Mouse (Mus musculus) midbrain, embryonic 15.5 days (tissue): ENCODE results near the gene Zc3h12b. TPM values are rescaled to one million over a fixed set of nuclear protein-coding genes. Genes with fewer than 3 reads are reported as not detected.

ENCODE experiments used
- ATAC-seq: fragments of 200-750 bp; cut with Nextera tagmentation; replicated peaks from 2 replicates; pipeline ENCODE4 v1.8.0; 2017; ENCODE audit warnings: moderate TSS enrichment
- H3K27ac ChIP-seq: fragments of 300-500 bp; sonication (generic); 2 replicates; pipeline ENCODE4 v1.5.1; 2015; ENCODE audit warnings: mild to moderate bottlenecking, inconsistent platforms
- H3K27me3 ChIP-seq: fragments of 300-500 bp; sonication (generic); replicated peaks from 2 replicates; pipeline ENCODE4 v1.6.1; 2015; ENCODE audit warnings: inconsistent platforms
- H3K36me3 ChIP-seq: fragments of 300-500 bp; sonication (generic); replicated peaks from 2 replicates; pipeline ENCODE4 v1.6.1; 2015; ENCODE audit warnings: inconsistent platforms
- H3K4me1 ChIP-seq: fragments of 300-500 bp; sonication (generic); 2 replicates; pipeline ENCODE4 v1.6.1; 2015; ENCODE audit warnings: inconsistent platforms
- H3K4me2 ChIP-seq: fragments of 300-500 bp; sonication (generic); 2 replicates; pipeline ENCODE4 v1.6.1; 2015; ENCODE audit warnings: inconsistent platforms, mild to moderate bottlenecking, moderate library complexity
- H3K4me3 ChIP-seq: fragments of 300-500 bp; sonication (generic); 2 replicates; pipeline ENCODE4 v1.5.1; 2015; ENCODE audit warnings: mild to moderate bottlenecking, inconsistent platforms
- H3K9ac ChIP-seq: fragments of 300-500 bp; sonication (generic); 2 replicates; pipeline ENCODE4 v1.6.1; 2015; ENCODE audit warnings: mild to moderate bottlenecking, inconsistent platforms
- H3K9me3 ChIP-seq: fragments of 300-500 bp; sonication (generic); 2 replicates; pipeline ENCODE4 v1.6.1; 2016; ENCODE audit warnings: inconsistent platforms
- WGBS: fragments of 180-500 bp; shearing (Covaris S2); methylation state at CpG from one replicate; pipeline ENCODE4 v1.1.7; 2015; ENCODE audit warnings: mixed read lengths; 5-methylcytosine and 5-hydroxymethylcytosine counted together
- polyA plus RNA-seq: library from polyadenylated mRNA; unstranded; fragments of >200 nt; fragmentation: Nextera tagmentation; extraction: Ambion mirVana; gene quantifications from 2 replicates; pipeline ENCODE4 v1.2.1, GENCODE M21; 2015

Gene Zc3h12b
- 3.5 and 4.1 TPM in 2 replicates for polyA plus RNA-seq

GRCm38 (mm10) chrX:95711227-95712111 lies at the start of gene Zc3h12b:
Zc3h12b (plus strand) TSS chrX:95711678.
- ATAC-seq = peak; percentile 100
- Histone ChIP-seq H3K36me3 (no peaks in the 10 kb centered on the region), H3K4me3 (peak within 1 kb of the TSS; percentile 53), H3K9ac (peak within 1 kb of the TSS; percentile 45), H3K27me3 (no peaks in the 10 kb centered on the region), H3K4me2 (peak within 1 kb of the TSS; percentile 49), H3K27ac (peak within 1 kb of the TSS; percentile 77), H3K4me1 (no peaks in the 10 kb centered on the region; the same call in 1 of the 2 replicates), H3K9me3 (no peaks in the 10 kb centered on the region)
- WGBS = 15% methylated on average over 46 of the region's 46 CpGs

- H3K27me3 ChIP-seq = no peaks in the 10 kb centered on the region
- H3K9ac ChIP-seq = no peak overlapping the region
- H3K9me3 ChIP-seq = no peaks in the 10 kb centered on the region
- H3K4me1 ChIP-seq = no peaks in the 10 kb centered on the region
- 94% methylated on average over 1 of the region's 1 CpGs for WGBS
- no peak overlapping the region for H3K27ac ChIP-seq
- no peak overlapping the region for H3K4me2 ChIP-seq
- no peaks in the 10 kb centered on the region for H3K36me3 ChIP-seq
- no peak for ATAC-seq
- H3K4me3 ChIP-seq = no peak overlapping the region
These were observed 29.3 kb upstream of the Zc3h12b start for GRCm38 (mm10) chrX:95682206-95682605.

GRCm38 (mm10) chrX:95687119-95687518 lies 24.4 kb upstream of the Zc3h12b start:
- Histone ChIP-seq H3K9me3 (no peaks in the 10 kb centered on the region), H3K4me3 (no peak overlapping the region), H3K4me2 (no peak overlapping the region), H3K27ac (no peak overlapping the region), H3K9ac (no peak overlapping the region), H3K4me1 (no peaks in the 10 kb centered on the region), H3K36me3 (no peaks in the 10 kb centered on the region), H3K27me3 (no peaks in the 10 kb centered on the region)
- no peak for ATAC-seq
- 74% methylated on average over 1 of the region's 1 CpGs for WGBS

GRCm38 (mm10) chrX:95738253-95738652 lies 26.8 kb downstream of the Zc3h12b start:
- WGBS = 29% methylated on average over 2 of the region's 2 CpGs
- H3K9ac ChIP-seq = no peak overlapping the region
- H3K9me3 ChIP-seq = no peaks in the 10 kb centered on the region
- H3K27ac ChIP-seq = no peak overlapping the region
- no peak overlapping the region for H3K4me3 ChIP-seq
- H3K36me3 ChIP-seq = no peaks in the 10 kb centered on the region
- ATAC-seq = no peak
- no peak overlapping the region for H3K4me2 ChIP-seq
- H3K4me1 ChIP-seq = no peaks in the 10 kb centered on the region
- no peaks in the 10 kb centered on the region for H3K27me3 ChIP-seq

GRCm38 (mm10) chrX:95795881-95796280 lies 84.4 kb downstream of the Zc3h12b start:
- Histone ChIP-seq H3K4me2 (no peak overlapping the region), H3K4me3 (no peak overlapping the region), H3K27ac (no peak overlapping the region), H3K27me3 (no peaks in the 10 kb centered on the region), H3K4me1 (no peaks in the 10 kb centered on the region), H3K36me3 (no peaks in the 10 kb centered on the region), H3K9me3 (no peaks in the 10 kb centered on the region), H3K9ac (no peak overlapping the region)
- no peak for ATAC-seq
- 86% methylated on average over 3 of the region's 3 CpGs for WGBS

- no peak for ATAC-seq
- H3K27ac ChIP-seq = no peak overlapping the region
- H3K9me3 ChIP-seq = no peaks in the 10 kb centered on the region
- no peak overlapping the region for H3K4me2 ChIP-seq
- WGBS = 92% methylated on average over 1 of the region's 1 CpGs
- no peaks in the 10 kb centered on the region for H3K4me1 ChIP-seq
- H3K36me3 ChIP-seq = no peaks in the 10 kb centered on the region
- no peak overlapping the region for H3K4me3 ChIP-seq
- H3K9ac ChIP-seq = no peak overlapping the region
- H3K27me3 ChIP-seq = no peaks in the 10 kb centered on the region
These were observed 90.3 kb downstream of the Zc3h12b start for GRCm38 (mm10) chrX:95801790-95802189.

GRCm38 (mm10) chrX:95852806-95853205 lies 141.3 kb downstream of the Zc3h12b start:
- no peak for ATAC-seq
- H3K36me3 ChIP-seq = no peaks in the 10 kb centered on the region
- no peak overlapping the region for H3K4me2 ChIP-seq
- no peak overlapping the region for H3K27ac ChIP-seq
- WGBS = 74% methylated on average over 11 of the region's 14 CpGs
- H3K4me3 ChIP-seq = no peak overlapping the region
- no peaks in the 10 kb centered on the region for H3K27me3 ChIP-seq
- no peaks in the 10 kb centered on the region for H3K9me3 ChIP-seq
- H3K9ac ChIP-seq = no peak overlapping the region
- H3K4me1 ChIP-seq = no peaks in the 10 kb centered on the region

- H3K36me3 ChIP-seq = no peaks in the 10 kb centered on the region
- H3K9ac ChIP-seq = no peak overlapping the region
- H3K27me3 ChIP-seq = no peaks in the 10 kb centered on the region
- no peaks in the 10 kb centered on the region for H3K4me1 ChIP-seq
- no peaks in the 10 kb centered on the region for H3K9me3 ChIP-seq
- no peak overlapping the region for H3K4me2 ChIP-seq
- H3K4me3 ChIP-seq = no peak overlapping the region
- H3K27ac ChIP-seq = no peak overlapping the region
- ATAC-seq = no peak
These were observed 169.6 kb downstream of the Zc3h12b start for GRCm38 (mm10) chrX:95881111-95881510.

- H3K4me2 ChIP-seq = no peak overlapping the region
- H3K4me1 ChIP-seq = no peaks in the 10 kb centered on the region
- ATAC-seq = no peak
- H3K4me3 ChIP-seq = no peak overlapping the region
- no peak overlapping the region for H3K27ac ChIP-seq
- H3K27me3 ChIP-seq = no peaks in the 10 kb centered on the region
- H3K9me3 ChIP-seq = no peaks in the 10 kb centered on the region
- H3K36me3 ChIP-seq = no peaks in the 10 kb centered on the region
- no peak overlapping the region for H3K9ac ChIP-seq
- 91% methylated on average over 3 of the region's 3 CpGs for WGBS
These were observed 191.2 kb downstream of the Zc3h12b start for GRCm38 (mm10) chrX:95902716-95903115.

- ATAC-seq = no peak
- Histone ChIP-seq H3K27me3 (no peaks in the 10 kb centered on the region), H3K9me3 (no peaks in the 10 kb centered on the region), H3K4me2 (no peak overlapping the region), H3K27ac (no peak overlapping the region), H3K4me3 (no peak overlapping the region), H3K4me1 (no peaks in the 10 kb centered on the region), H3K9ac (no peak overlapping the region), H3K36me3 (0 out of 2 replicates have a peak, but pooled peaks cover 3% of the 10 kb centered on the region)
- WGBS = 88% methylated on average over 2 of the region's 2 CpGs
These were observed 224.0 kb downstream of the Zc3h12b start for GRCm38 (mm10) chrX:95935481-95935880.

GRCm38 (mm10) chrX:95945496-95945895 lies 234.0 kb downstream of the Zc3h12b start:
- no peak for ATAC-seq
- Histone ChIP-seq H3K27ac (no peak overlapping the region), H3K36me3 (peaks cover 7% of the 10 kb centered on the region; the same call in 1 of the 2 replicates), H3K4me1 (no peaks in the 10 kb centered on the region), H3K9ac (no peak overlapping the region), H3K27me3 (no peaks in the 10 kb centered on the region), H3K4me3 (no peak overlapping the region), H3K9me3 (no peaks in the 10 kb centered on the region), H3K4me2 (no peak overlapping the region)
- 92% methylated on average over 2 of the region's 2 CpGs for WGBS

- 92% methylated on average over 4 of the region's 4 CpGs for WGBS
- Histone ChIP-seq H3K36me3 (0 out of 2 replicates have a peak, but pooled peaks cover 7% of the 10 kb centered on the region), H3K27ac (no peak overlapping the region), H3K4me3 (no peak overlapping the region), H3K9me3 (no peaks in the 10 kb centered on the region), H3K9ac (no peak overlapping the region), H3K4me2 (no peak overlapping the region), H3K27me3 (no peaks in the 10 kb centered on the region), H3K4me1 (no peaks in the 10 kb centered on the region)
- no peak for ATAC-seq
These were observed 236.7 kb downstream of the Zc3h12b start for GRCm38 (mm10) chrX:95948135-95948534.

- H3K4me3 ChIP-seq = no peak overlapping the region
- H3K27me3 ChIP-seq = no peaks in the 10 kb centered on the region
- peaks cover 5% of the 10 kb centered on the region for H3K4me1 ChIP-seq
- H3K27ac ChIP-seq = no peak overlapping the region
- 0 out of 2 replicates have a peak, but pooled peaks cover 7% of the 10 kb centered on the region for H3K36me3 ChIP-seq
- WGBS = 39% methylated on average over 3 of the region's 3 CpGs
- no peak overlapping the region for H3K4me2 ChIP-seq
- peak; percentile 69; the same call in 1 of the 2 replicates for ATAC-seq
- no peaks in the 10 kb centered on the region for H3K9me3 ChIP-seq
- no peak overlapping the region for H3K9ac ChIP-seq
These were observed 239.3 kb downstream of the Zc3h12b start for GRCm38 (mm10) chrX:95950776-95951175.
